Mouse (Mus musculus): ENCODE measurements at regions not wholly inside any gene's neighbourhood (a gene's known extent, or its start where the extent isn't known, plus 50 kb on each side); places are given as distances from the start of the nearest gene placed in this dataset.
"Not testable (repeated sequence)": the region's sequence is repeated elsewhere in the genome, so short reads cannot be mapped to it uniquely, and the experiment has no call there.

GRCm38 (mm10) chr3:117076734-117077133 is 107.9 kb upstream of the Palmd start:
- ATAC-seq (ENCODE audit: low FRiP score, low TSS enrichment), result no peak
- 41% methylated on average over 2 of the region's 2 CpGs for WGBS

GRCm38 (mm10) chr3:117073399-117073798 is 104.6 kb upstream of the Palmd start:
- H3K27ac ChIP-seq (ENCODE audit: low read length), result no peak overlapping the region
- H3K9ac ChIP-seq (replicated peaks; ENCODE audit: low read length), result no peak overlapping the region
- no peak overlapping the region for H3K4me2 ChIP-seq (replicated peaks; ENCODE audit: low read depth, low read length)
- 65% methylated on average over 4 of the region's 4 CpGs for WGBS
- no peak overlapping the region for H3K4me3 ChIP-seq (ENCODE audit: low read length)
- H3K27me3 ChIP-seq (ENCODE audit: insufficient read depth, low read length), result no peaks in the 10 kb centered on the region
- peaks cover 3% of the 10 kb centered on the region; the same call in 1 of the 2 replicates for H3K9me3 ChIP-seq (ENCODE audit: low read length)
- H3K36me3 ChIP-seq (ENCODE audit: insufficient read depth, low read length), result no peaks in the 10 kb centered on the region
- ATAC-seq (ENCODE audit: low FRiP score, low TSS enrichment), result no peak
- H3K4me1 ChIP-seq (ENCODE audit: insufficient read depth, low read length), result no peaks in the 10 kb centered on the region

More at GRCm38 (mm10) chr3:117076734-117077133, 107.9 kb upstream of the Palmd start:
- Histone ChIP-seq H3K36me3 (ENCODE audit: insufficient read depth, low read length) (no peaks in the 10 kb centered on the region), H3K4me1 (ENCODE audit: insufficient read depth, low read length) (no peaks in the 10 kb centered on the region), H3K27ac (ENCODE audit: low read length) (no peak overlapping the region), H3K9ac (replicated peaks; ENCODE audit: low read length) (no peak overlapping the region), H3K27me3 (ENCODE audit: insufficient read depth, low read length) (no peaks in the 10 kb centered on the region), H3K9me3 (ENCODE audit: low read length) (peaks cover 2% of the 10 kb centered on the region; the same call in 1 of the 2 replicates), H3K4me3 (ENCODE audit: low read length) (no peak overlapping the region), H3K4me2 (replicated peaks; ENCODE audit: low read depth, low read length) (no peak overlapping the region)

- Histone ChIP-seq H3K4me2 (replicated peaks; ENCODE audit: low read depth, low read length) (no peak overlapping the region), H3K4me3 (ENCODE audit: low read length) (no peak overlapping the region), H3K9ac (replicated peaks; ENCODE audit: low read length) (no peak overlapping the region), H3K9me3 (ENCODE audit: low read length) (peaks cover 3% of the 10 kb centered on the region; the same call in 1 of the 2 replicates), H3K4me1 (ENCODE audit: insufficient read depth, low read length) (no peaks in the 10 kb centered on the region), H3K36me3 (ENCODE audit: insufficient read depth, low read length) (no peaks in the 10 kb centered on the region), H3K27ac (ENCODE audit: low read length) (no peak overlapping the region), H3K27me3 (ENCODE audit: insufficient read depth, low read length) (no peaks in the 10 kb centered on the region)
- 47% methylated on average over 3 of the region's 3 CpGs for WGBS
- ATAC-seq (ENCODE audit: low FRiP score, low TSS enrichment), result no peak; the same call in 1 of the 2 replicates
These were observed 104.2 kb upstream of the Palmd start for GRCm38 (mm10) chr3:117072998-117073397.

GRCm38 (mm10) chr3:117071851-117072250 is 103.1 kb upstream of the Palmd start:
- 92% methylated on average over 5 of the region's 5 CpGs for WGBS
- H3K36me3 ChIP-seq (ENCODE audit: insufficient read depth, low read length), result no peaks in the 10 kb centered on the region
- H3K9ac ChIP-seq (replicated peaks; ENCODE audit: low read length), result no peak overlapping the region

GRCm38 (mm10) chr3:117067470-117068053 is 98.8 kb upstream of the Palmd start:
- Histone ChIP-seq H3K4me1 (ENCODE audit: insufficient read depth, low read length) (no peaks in the 10 kb centered on the region), H3K4me3 (ENCODE audit: low read length) (no peak overlapping the region), H3K27me3 (ENCODE audit: insufficient read depth, low read length) (no peaks in the 10 kb centered on the region), H3K9me3 (ENCODE audit: low read length) (peaks cover 3% of the 10 kb centered on the region; the same call in 1 of the 2 replicates), H3K36me3 (ENCODE audit: insufficient read depth, low read length) (no peaks in the 10 kb centered on the region), H3K9ac (replicated peaks; ENCODE audit: low read length) (no peak overlapping the region), H3K4me2 (replicated peaks; ENCODE audit: low read depth, low read length) (no peak overlapping the region), H3K27ac (ENCODE audit: low read length) (no peak overlapping the region)
- ATAC-seq (ENCODE audit: low FRiP score, low TSS enrichment), result peak; percentile 61; the same call in 1 of the 2 replicates
- WGBS, result 54% methylated on average over 7 of the region's 7 CpGs

More at GRCm38 (mm10) chr3:117071851-117072250, 103.1 kb upstream of the Palmd start:
- H3K27me3 ChIP-seq (ENCODE audit: insufficient read depth, low read length), result no peaks in the 10 kb centered on the region
- no peak overlapping the region for H3K4me3 ChIP-seq (ENCODE audit: low read length)
- no peaks in the 10 kb centered on the region for H3K4me1 ChIP-seq (ENCODE audit: insufficient read depth, low read length)
- no peak overlapping the region for H3K4me2 ChIP-seq (replicated peaks; ENCODE audit: low read depth, low read length)
- H3K27ac ChIP-seq (ENCODE audit: low read length), result no peak overlapping the region
- no peak for ATAC-seq (ENCODE audit: low FRiP score, low TSS enrichment)
- peaks cover 3% of the 10 kb centered on the region; the same call in 1 of the 2 replicates for H3K9me3 ChIP-seq (ENCODE audit: low read length)

GRCm38 (mm10) chr3:117065904-117066303 is 97.1 kb upstream of the Palmd start:
- 82% methylated on average over 2 of the region's 2 CpGs for WGBS
- Histone ChIP-seq H3K9me3 (ENCODE audit: low read length) (no peaks in the 10 kb centered on the region), H3K9ac (replicated peaks; ENCODE audit: low read length) (no peak overlapping the region), H3K4me3 (ENCODE audit: low read length) (no peak overlapping the region), H3K27me3 (ENCODE audit: insufficient read depth, low read length) (no peaks in the 10 kb centered on the region), H3K27ac (ENCODE audit: low read length) (no peak overlapping the region), H3K4me1 (ENCODE audit: insufficient read depth, low read length) (no peaks in the 10 kb centered on the region), H3K4me2 (replicated peaks; ENCODE audit: low read depth, low read length) (no peak overlapping the region), H3K36me3 (ENCODE audit: insufficient read depth, low read length) (no peaks in the 10 kb centered on the region)
- ATAC-seq (ENCODE audit: low FRiP score, low TSS enrichment), result no peak

- H3K27ac ChIP-seq (ENCODE audit: low read length), result no peak overlapping the region
- no peak overlapping the region for H3K4me3 ChIP-seq (ENCODE audit: low read length)
- H3K4me1 ChIP-seq (ENCODE audit: insufficient read depth, low read length), result no peaks in the 10 kb centered on the region
- H3K36me3 ChIP-seq (ENCODE audit: insufficient read depth, low read length), result no peaks in the 10 kb centered on the region
- H3K4me2 ChIP-seq (replicated peaks; ENCODE audit: low read depth, low read length), result no peak overlapping the region
- no peak for ATAC-seq (ENCODE audit: low FRiP score, low TSS enrichment)
- no peaks in the 10 kb centered on the region for H3K9me3 ChIP-seq (ENCODE audit: low read length)
- no peaks in the 10 kb centered on the region for H3K27me3 ChIP-seq (ENCODE audit: insufficient read depth, low read length)
- H3K9ac ChIP-seq (replicated peaks; ENCODE audit: low read length), result no peak overlapping the region
- WGBS, result 74% methylated on average over 1 of the region's 1 CpGs
These were observed 93.0 kb upstream of the Palmd start for GRCm38 (mm10) chr3:117061831-117062230.

- Histone ChIP-seq H3K4me1 (ENCODE audit: insufficient read depth, low read length) (no peaks in the 10 kb centered on the region), H3K9ac (replicated peaks; ENCODE audit: low read length) (no peak overlapping the region), H3K4me2 (replicated peaks; ENCODE audit: low read depth, low read length) (no peak overlapping the region), H3K27me3 (ENCODE audit: insufficient read depth, low read length) (no peaks in the 10 kb centered on the region), H3K9me3 (ENCODE audit: low read length) (no peaks in the 10 kb centered on the region), H3K4me3 (ENCODE audit: low read length) (no peak overlapping the region), H3K27ac (ENCODE audit: low read length) (no peak overlapping the region), H3K36me3 (ENCODE audit: insufficient read depth, low read length) (no peaks in the 10 kb centered on the region)
- 42% methylated on average over 6 of the region's 6 CpGs for WGBS
- ATAC-seq (ENCODE audit: low FRiP score, low TSS enrichment), result no peak
These were observed 92.4 kb upstream of the Palmd start for GRCm38 (mm10) chr3:117061182-117061581.

GRCm38 (mm10) chr3:117054711-117055110 is 85.9 kb upstream of the Palmd start:
- H3K9me3 ChIP-seq (ENCODE audit: low read length); H3K27me3 ChIP-seq (ENCODE audit: insufficient read depth, low read length); ATAC-seq (ENCODE audit: low FRiP score, low TSS enrichment); H3K36me3 ChIP-seq (ENCODE audit: insufficient read depth, low read length); H3K27ac ChIP-seq (ENCODE audit: low read length); H3K4me1 ChIP-seq (ENCODE audit: insufficient read depth, low read length); H3K4me2 ChIP-seq (replicated peaks; ENCODE audit: low read depth, low read length); H3K4me3 ChIP-seq (ENCODE audit: low read length); H3K9ac ChIP-seq (replicated peaks; ENCODE audit: low read length): not testable (repeated sequence)
- WGBS, result 72% methylated on average over 3 of the region's 3 CpGs

GRCm38 (mm10) chr3:117051431-117051830 is 82.6 kb upstream of the Palmd start:
- no peaks in the 10 kb centered on the region for H3K27me3 ChIP-seq (ENCODE audit: insufficient read depth, low read length)
- H3K4me2 ChIP-seq (replicated peaks; ENCODE audit: low read depth, low read length), result no peak overlapping the region
- no peaks in the 10 kb centered on the region for H3K36me3 ChIP-seq (ENCODE audit: insufficient read depth, low read length)
- H3K4me3 ChIP-seq (ENCODE audit: low read length), result no peak overlapping the region
- 79% methylated on average over 3 of the region's 3 CpGs for WGBS
- no peaks in the 10 kb centered on the region for H3K4me1 ChIP-seq (ENCODE audit: insufficient read depth, low read length)
- ATAC-seq (ENCODE audit: low FRiP score, low TSS enrichment), result no peak
- no peak overlapping the region for H3K27ac ChIP-seq (ENCODE audit: low read length)
- H3K9me3 ChIP-seq (ENCODE audit: low read length), result no peaks in the 10 kb centered on the region
- H3K9ac ChIP-seq (replicated peaks; ENCODE audit: low read length), result no peak overlapping the region

All from kidney, embryonic 16.5 days (tissue).